Mouse (Mus musculus): Measurements from ENCODE around the gene Mnx1.

DNA sequence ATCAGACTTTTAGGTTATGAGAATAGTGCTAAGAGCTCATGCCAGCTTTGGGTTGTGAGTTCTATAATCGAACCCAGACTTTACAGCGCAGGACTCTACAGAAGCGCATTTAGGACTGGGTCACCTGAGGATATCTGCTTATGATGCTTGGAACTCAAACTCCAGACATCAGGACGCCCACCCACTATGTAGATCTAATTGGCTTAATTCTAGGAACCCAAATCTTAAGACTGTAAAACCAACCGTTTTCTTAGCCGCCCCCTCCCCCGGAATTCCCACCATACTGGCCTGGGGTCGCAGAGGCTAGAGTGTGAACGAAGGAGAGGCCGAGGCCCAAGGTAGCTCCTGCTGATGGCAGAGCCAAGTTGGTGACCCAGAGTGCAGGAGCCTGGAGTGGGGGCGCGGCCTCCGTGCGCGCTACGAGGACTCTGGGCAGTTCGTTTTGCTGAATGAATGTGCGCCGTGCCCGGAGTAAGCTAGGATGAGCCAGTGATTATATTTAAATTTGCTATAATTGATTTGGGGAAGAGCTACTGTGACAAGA lies 7.3 kb downstream of the Mnx1 start:
- TF ChIP-seq POLR2A (IDR thresholded peaks at IDR 0.05; ENCODE audit: borderline replicate concordance, low read depth, low read length) (no peak), CTCF (IDR thresholded peaks at IDR 0.05; ENCODE audit: low read depth, low read length) (no peak)
